ENCODE assay signal across 24 mouse cellular contexts in genomic region chr4:101361779-101362178, GRCm38 (mm10). TPM values are rescaled to one million over a fixed set of nuclear protein-coding genes. Genes with fewer than 3 reads are reported as not detected.
DNase-seq lines count a peak whose midpoint lies in the region; ATAC-seq and TF ChIP-seq lines count a peak whose summit lies in the region.
"Had no signal": no experiment of that assay in that cellular context is flagged by ENCODE, and none has a peak within 500 bp of the region (broad histone marks: within the 10 kb centered on the region; RNA-seq: fewer than 3 reads in every experiment).

No protein-coding gene starts in this region.

- no peak overlapping the region for H3K9ac ChIP-seq in hindbrain, embryonic 11.5 days (ENCODE audit: low read depth, low read length)
- H3K9ac ChIP-seq: forebrain, embryonic 15.5 days; heart, embryonic 15.5 days; liver, embryonic 13.5 days; midbrain, embryonic 12.5 days had no signal

- TF ChIP-seq CTCF in kidney, adult 2 months (conservative IDR thresholded peaks at IDR 0.05; ENCODE audit: insufficient read depth, insufficient read length, low read depth, low read length), result peak; percentile 35; the same call in 1 of the 2 replicates
- TF ChIP-seq CTCF in lung, adult 2 months (IDR thresholded peaks at IDR 0.05; ENCODE audit: insufficient read depth, low read length), result 0 out of 2 replicates have a peak, but pooled peaks have one; percentile 21
- TF ChIP-seq CTCF in E14TG2a.4 (conservative IDR thresholded peaks at IDR 0.05; ENCODE audit: low read length), result peak; percentile 24

- peak overlapping the region; percentile 50; the same call in 1 of the 2 replicates for H3K27ac ChIP-seq in kidney, adult 2 months (ENCODE audit: insufficient read depth, low read depth, low read length)
- H3K27ac ChIP-seq in hindbrain, embryonic 11.5 days (ENCODE audit: low read depth, low read length), result no peak overlapping the region
- H3K27ac ChIP-seq: forebrain, embryonic 15.5 days; heart, embryonic 15.5 days; liver, embryonic 13.5 days; macrophage; midbrain, embryonic 12.5 days had no signal

- TF ChIP-seq POLR2A in kidney, adult 2 months (IDR thresholded peaks at IDR 0.05; ENCODE audit: low read depth, low read length), result no peak
- TF ChIP-seq POLR2A in lung, adult 2 months (IDR thresholded peaks at IDR 0.05; ENCODE audit: borderline replicate concordance, extremely low read depth, low read depth, low read length), result no peak

- H3K4me1 ChIP-seq in kidney, adult 2 months (ENCODE audit: control insufficient read depth, insufficient read depth, low read length), result peaks cover 28% of the 10 kb centered on the region
- peaks cover 5% of the 10 kb centered on the region; the same call in 1 of the 2 replicates for H3K4me1 ChIP-seq in lung, adult 2 months (ENCODE audit: control insufficient read depth, insufficient read depth, low read length)
- H3K4me1 ChIP-seq in E14TG2a.4 (replicated peaks; ENCODE audit: low read depth, low read length), result peaks cover 36% of the 10 kb centered on the region
- peaks cover 3% of the 10 kb centered on the region; the same call in 1 of the 2 replicates for H3K4me1 ChIP-seq in hindbrain, embryonic 11.5 days (replicated peaks; ENCODE audit: control insufficient read depth, insufficient read depth, low read length)
- H3K4me1 ChIP-seq: heart, embryonic 15.5 days had no signal

- 90% methylated on average over 1 of the region's 1 CpGs for WGBS in kidney, adult 2 months
- WGBS in lung, adult 2 months, result 92% methylated on average over 1 of the region's 1 CpGs
- 94% methylated on average over 1 of the region's 1 CpGs for WGBS in hindbrain, embryonic 11.5 days

- H3K4me3 ChIP-seq in kidney, adult 2 months (ENCODE audit: insufficient read depth, low read depth, low read length), result no peak overlapping the region
- no peak overlapping the region for H3K4me3 ChIP-seq in lung, adult 2 months (replicated peaks; ENCODE audit: extremely low read depth, low read depth, low read length)
- H3K4me3 ChIP-seq in E14TG2a.4 (replicated peaks; ENCODE audit: low read length), result no peak overlapping the region
- H3K4me3 ChIP-seq in hindbrain, embryonic 11.5 days (ENCODE audit: low read depth, low read length), result no peak overlapping the region
- H3K4me3 ChIP-seq: erythroblast, embryonic 14.5 days; forebrain, embryonic 15.5 days; heart, embryonic 15.5 days; liver, embryonic 13.5 days; midbrain, embryonic 12.5 days; myocyte had no signal

- H3K27me3 ChIP-seq in kidney, adult 2 months (replicated peaks; ENCODE audit: control insufficient read depth, insufficient read depth, low read length), result no peaks in the 10 kb centered on the region
- no peaks in the 10 kb centered on the region for H3K27me3 ChIP-seq in E14TG2a.4 (ENCODE audit: insufficient read depth, low read length)
- H3K27me3 ChIP-seq in hindbrain, embryonic 11.5 days (ENCODE audit: control insufficient read depth, insufficient read depth, low read length), result no peaks in the 10 kb centered on the region
- H3K27me3 ChIP-seq: forebrain, embryonic 15.5 days; heart, embryonic 15.5 days; midbrain, embryonic 12.5 days had no signal

- no peak for DNase-seq in kidney, adult 2 months
- DNase-seq in kidney, postnatal 10 days, result no peak
- DNase-seq in lung, adult 2 months, result no peak
- DNase-seq in lung, postnatal 14 days, result no peak
- DNase-seq in induced T-regulatory cell, adult 2 months (ENCODE audit: low read depth), result peak; percentile 33
- DNase-seq in hindbrain, embryonic 11.5 days (ENCODE audit: low spot score), result no peak
- DNase-seq: adrenal gland, postnatal 25 days; cerebellum, adult 2 months; heart, adult 11 months; kidney, postnatal 14 days; layer of hippocampus, adult 9-11 months; liver, embryonic 13.5 days; retina, postnatal 1 day; right cerebral cortex, postnatal 4 days; thymus, adult 18-20 months had no signal

- no peak for ATAC-seq in hindbrain, embryonic 11.5 days (ENCODE audit: low FRiP score)
- ATAC-seq: activated CD4-positive, CD25-positive, alpha-beta regulatory T cell, adult 4 months; forebrain, embryonic 15.5 days; inflammation-experienced regulatory T-cells, adult 6 months had no signal

- H3K4me2 ChIP-seq in hindbrain, embryonic 11.5 days (replicated peaks; ENCODE audit: low read depth, low read length), result no peak overlapping the region
- H3K4me2 ChIP-seq: forebrain, embryonic 15.5 days; heart, embryonic 15.5 days; liver, embryonic 13.5 days; midbrain, embryonic 12.5 days had no signal

- no peaks in the 10 kb centered on the region for H3K9me3 ChIP-seq in E14TG2a.4 (ENCODE audit: low read length)
- no peaks in the 10 kb centered on the region for H3K9me3 ChIP-seq in hindbrain, embryonic 11.5 days (ENCODE audit: control insufficient read depth, low read length)
- H3K9me3 ChIP-seq: forebrain, embryonic 15.5 days; heart, embryonic 15.5 days; liver, embryonic 13.5 days; midbrain, embryonic 12.5 days had no signal

- H3K36me3 ChIP-seq in kidney, adult 2 months (ENCODE audit: control insufficient read depth, insufficient read depth, low read length), result no peaks in the 10 kb centered on the region
- no peaks in the 10 kb centered on the region for H3K36me3 ChIP-seq in E14TG2a.4 (ENCODE audit: insufficient read depth, low read length)
- no peaks in the 10 kb centered on the region for H3K36me3 ChIP-seq in hindbrain, embryonic 11.5 days (ENCODE audit: control insufficient read depth, insufficient read depth, low read length)
- H3K36me3 ChIP-seq: forebrain, embryonic 15.5 days; heart, embryonic 15.5 days; liver, embryonic 13.5 days; midbrain, embryonic 12.5 days had no signal

RNA-seq across cellular contexts. Expression of gene Ak4, which starts 57.3 kb away (rescaled TPM):
- polyA plus RNA-seq in kidney, adult 2 months (2012; rRNA removed), result 135 and 164 TPM in 2 replicates
- polyA plus RNA-seq in lung, adult 2 months (2012; rRNA removed), result 1.6 and 1.7 TPM in 2 replicates
- polyA plus RNA-seq in hindbrain, embryonic 11.5 days (2014; fragmentation: Nextera tagmentation; extraction: Ambion mirVana), result 7.0 and 10.4 TPM in 2 replicates

Comparison
In these comparisons a context has a peak if more than half of its experiments do, and no peak if none do; other contexts are left out.
1. RNA of gene Ak4, which starts 57.3 kb away (polyA plus RNA-seq): 135 to 164 TPM in kidney, adult 2 months; 7.0 to 10.4 TPM in hindbrain, embryonic 11.5 days and 1.6 to 1.7 TPM in lung, adult 2 months; every median in the first group is over 10 times any median in the second.
2. Peak in every context shown above with its lines, with median percentiles within 50 percentile points of each other: CTCF ChIP-seq.